Mouse (Mus musculus): ENCODE measurements at regions not wholly inside any gene's neighbourhood (a gene's known extent, or its start where the extent isn't known, plus 50 kb on each side); places are given as distances from the start of the nearest gene placed in this dataset.

DNA sequence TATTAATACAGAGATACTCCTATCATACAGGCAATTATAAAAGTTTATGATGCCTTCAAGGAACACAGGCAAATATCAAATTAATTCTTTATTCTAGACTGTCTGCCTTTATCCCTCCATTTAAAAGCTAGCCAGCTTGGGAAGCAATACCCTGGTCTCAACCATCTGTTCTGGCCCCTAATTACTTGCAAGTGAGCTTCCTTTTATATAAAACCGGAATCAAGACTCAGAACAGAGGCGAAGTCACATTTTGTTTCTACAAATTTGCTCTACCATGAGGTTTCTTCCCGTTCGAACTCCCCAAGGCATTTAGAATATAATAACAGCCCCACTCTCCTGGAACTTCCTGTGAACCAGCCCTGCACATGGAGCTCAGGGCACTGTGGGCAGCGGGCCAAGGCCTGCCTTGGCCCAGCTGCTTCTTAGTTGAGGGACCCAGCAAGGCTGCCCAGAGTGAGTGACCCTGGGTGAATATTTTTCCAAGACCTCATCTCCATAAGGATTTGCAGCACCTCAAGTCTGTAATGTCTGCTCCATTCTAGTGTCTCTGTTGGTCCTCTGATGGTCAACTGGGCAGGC is 355.3 kb upstream of the Gm10131 start:
- TF ChIP-seq POLR2A (IDR thresholded peaks at IDR 0.05; ENCODE audit: borderline replicate concordance, control insufficient read depth, low read depth, low read length), result no peak
- no peak for TF ChIP-seq CTCF (IDR thresholded peaks at IDR 0.05; ENCODE audit: control insufficient read depth, insufficient read depth, low read length)
